Mouse (Mus musculus) spleen, adult 2 months (tissue): ENCODE results near the gene Pcnx2. TPM values are rescaled to one million over a fixed set of nuclear protein-coding genes. Genes with fewer than 3 reads are reported as not detected.

Source experiments
- DNase-seq, 2 experiments: peaks; one replicate each; pipeline versions ENCODE4 v3.0.0 to v3.0.0-alpha.2; 2012 to 2021; ENCODE audit warnings: low spot score in 2 of 2, low read depth in 1 of 2
- H3K27ac ChIP-seq: fragments of 200-500 bp; 2 replicates; pipeline ENCODE4 v1.5.1; 2012; ENCODE audit warnings: low read length, inconsistent platforms; ENCODE audit not compliant: insufficient read depth
- H3K27me3 ChIP-seq: fragments of 200-500 bp; 2 replicates; pipeline ENCODE4 v1.6.1; 2012; ENCODE audit warnings: mild to moderate bottlenecking, moderate library complexity, low read length, inconsistent platforms; ENCODE audit not compliant: control insufficient read depth, insufficient read depth
- H3K36me3 ChIP-seq: fragments of 200-500 bp; 2 replicates; pipeline ENCODE4 v1.6.1; 2012; ENCODE audit warnings: mild to moderate bottlenecking, low read length, inconsistent platforms; ENCODE audit not compliant: control insufficient read depth, insufficient read depth
- H3K4me1 ChIP-seq: fragments of 200-500 bp; 2 replicates; pipeline ENCODE4 v1.6.1; 2011; ENCODE audit warnings: inconsistent platforms; ENCODE audit not compliant: control insufficient read depth, insufficient read depth, insufficient read length
- H3K4me3 ChIP-seq: fragments of 200-500 bp; 2 replicates; pipeline ENCODE4 v1.5.1; 2011; ENCODE audit warnings: mild to moderate bottlenecking, inconsistent platforms; ENCODE audit not compliant: insufficient read depth, insufficient read length; ENCODE audit errors: extremely low read depth
- CTCF ChIP-seq: fragments of 200-500 bp; IDR thresholded peaks from 2 replicates; pipeline ENCODE4 v1.5.1; 2011; ENCODE audit warnings: mild to moderate bottlenecking, inconsistent platforms; ENCODE audit not compliant: insufficient read depth, insufficient read length, insufficient replicate concordance; ENCODE audit errors: extremely low read depth
- POLR2A ChIP-seq: fragments of 200-500 bp; IDR thresholded peaks from 2 replicates; pipeline ENCODE4 v1.6.1; 2011; ENCODE audit warnings: low read depth, low read length, inconsistent platforms
- WGBS: fragments of 180-500 bp; shearing (Covaris S2); methylation state at CpG from one replicate; pipeline ENCODE4 v1.1.7; 2018; 5-methylcytosine and 5-hydroxymethylcytosine counted together
- polyA plus RNA-seq: library from polyadenylated mRNA; depleted of rRNA; stranded (reverse); fragments of >200 nt; gene quantifications from 2 replicates; pipeline ENCODE4 v1.2.3, GENCODE M21; 2012

Gene Pcnx2
- polyA plus RNA-seq, 1 experiment = 0.20 TPM

GRCm38 (mm10) chr8:125920761-125921160 is 22.6 kb upstream of the Pcnx2 start:
- H3K4me3 ChIP-seq = no peak overlapping the region
- no peak overlapping the region for H3K27ac ChIP-seq
- no peaks in the 10 kb centered on the region for H3K27me3 ChIP-seq
- no peaks in the 10 kb centered on the region for H3K36me3 ChIP-seq
- no peak for DNase-seq
- 52% methylated on average over 9 of the region's 9 CpGs for WGBS
- H3K4me1 ChIP-seq = no peaks in the 10 kb centered on the region
- TF ChIP-seq CTCF (no peak), POLR2A (no peak)

- DNase-seq = no peak
- 88% methylated on average over 10 of the region's 10 CpGs for whole genome bisulfite sequencing
- H3K4me1 ChIP-seq = no peaks in the 10 kb centered on the region
- TF ChIP-seq POLR2A (no peak), CTCF (no peak)
- H3K27ac ChIP-seq = no peak overlapping the region
- H3K4me3 ChIP-seq = no peak overlapping the region
- H3K36me3 ChIP-seq = no peaks in the 10 kb centered on the region
- no peaks in the 10 kb centered on the region for H3K27me3 ChIP-seq
Observed at GRCm38 (mm10) chr8:125920281-125920680, 22.2 kb upstream of the Pcnx2 start.

GRCm38 (mm10) chr8:125919560-125919959 is 21.4 kb upstream of the Pcnx2 start:
- WGBS = 90% methylated on average over 8 of the region's 8 CpGs
- H3K27me3 ChIP-seq = no peaks in the 10 kb centered on the region
- no peaks in the 10 kb centered on the region for H3K4me1 ChIP-seq
- DNase-seq = no peak
- H3K36me3 ChIP-seq = no peaks in the 10 kb centered on the region
- H3K4me3 ChIP-seq = no peak overlapping the region
- H3K27ac ChIP-seq = no peak overlapping the region
- TF ChIP-seq POLR2A (no peak), CTCF (no peak)

GRCm38 (mm10) chr8:125918719-125919118 is 20.6 kb upstream of the Pcnx2 start:
- Histone ChIP-seq H3K27ac (no peak overlapping the region), H3K36me3 (no peaks in the 10 kb centered on the region), H3K27me3 (no peaks in the 10 kb centered on the region), H3K4me1 (no peaks in the 10 kb centered on the region), H3K4me3 (no peak overlapping the region)
- DNase-seq = no peak
- TF ChIP-seq POLR2A (no peak), CTCF (no peak)
- WGBS = 71% methylated on average over 2 of the region's 2 CpGs

GRCm38 (mm10) chr8:125917013-125917412 is 18.9 kb upstream of the Pcnx2 start:
- Histone ChIP-seq H3K36me3 (no peaks in the 10 kb centered on the region), H3K4me1 (no peaks in the 10 kb centered on the region), H3K27me3 (no peaks in the 10 kb centered on the region), H3K27ac (no peak overlapping the region), H3K4me3 (no peak overlapping the region)
- DNase-seq = no peak
- no peak for TF ChIP-seq POLR2A
- no peak for TF ChIP-seq CTCF
- WGBS = 61% methylated on average over 10 of the region's 10 CpGs

- Histone ChIP-seq H3K27ac (no peak overlapping the region), H3K4me1 (no peaks in the 10 kb centered on the region; the same call in 1 of the 2 replicates), H3K4me3 (no peak overlapping the region), H3K36me3 (no peaks in the 10 kb centered on the region), H3K27me3 (peaks cover 9% of the 10 kb centered on the region)
- no peak for TF ChIP-seq POLR2A
- TF ChIP-seq CTCF = no peak
- no peak for DNase-seq
- WGBS = 87% methylated on average over 9 of the region's 9 CpGs
Observed at GRCm38 (mm10) chr8:125914386-125914785, 16.3 kb upstream of the Pcnx2 start.

GRCm38 (mm10) chr8:125913206-125913605 is 15.1 kb upstream of the Pcnx2 start:
- no peak overlapping the region for H3K27ac ChIP-seq
- WGBS = 85% methylated on average over 4 of the region's 4 CpGs

More at GRCm38 (mm10) chr8:125913206-125913605, 15.1 kb upstream of the Pcnx2 start:
- no peak overlapping the region for H3K4me3 ChIP-seq
- no peaks in the 10 kb centered on the region for H3K36me3 ChIP-seq
- H3K27me3 ChIP-seq = peaks cover 9% of the 10 kb centered on the region
- no peak for DNase-seq
- TF ChIP-seq POLR2A (no peak), CTCF (no peak)
- no peaks in the 10 kb centered on the region; the same call in 1 of the 2 replicates for H3K4me1 ChIP-seq
